Mouse (Mus musculus): ENCODE measurements around the gene Wscd2. TPM values are rescaled to one million over a fixed set of nuclear protein-coding genes. Genes with fewer than 3 reads are reported as not detected.

Gene Wscd2
- polyA plus RNA-seq, 3 experiments from 2014 or later: 1.7 to 2.5 (median 1.9) TPM

- ATAC-seq: no peak
Observed at GRCm38 (mm10) chr5:113620130-113620716, 130.1 kb downstream of the Wscd2 start.

- ATAC-seq: no peak
Observed at GRCm38 (mm10) chr5:113620999-113621398, 130.9 kb downstream of the Wscd2 start.

GRCm38 (mm10) chr5:113623052-113623451, 132.9 kb downstream of the Wscd2 start:
- no peak for ATAC-seq

GRCm38 (mm10) chr5:113625068-113625467, 134.9 kb downstream of the Wscd2 start:
- ATAC-seq: no peak

DNA sequence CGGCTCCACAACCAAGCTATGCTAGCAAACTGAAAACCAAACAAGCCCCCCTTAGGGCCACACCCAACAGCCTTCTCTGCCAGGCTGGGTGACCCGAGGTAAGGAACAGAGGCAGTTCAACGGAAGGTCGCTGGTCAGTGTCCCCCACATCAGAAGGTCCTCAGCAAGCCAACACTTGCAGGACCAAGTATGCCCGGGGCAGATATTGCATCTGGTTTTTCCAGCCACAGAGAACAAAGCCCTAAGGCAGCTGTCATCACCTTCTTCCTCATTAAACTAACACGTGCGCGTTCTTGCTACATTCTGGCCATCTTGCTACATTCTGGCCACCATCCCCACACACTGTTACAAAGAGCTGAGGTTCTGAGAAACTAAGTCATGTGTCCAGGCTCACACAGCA, 136.2 kb downstream of the Wscd2 start:
- ATAC-seq: no peak

GRCm38 (mm10) chr5:113626991-113627390, 136.9 kb downstream of the Wscd2 start:
- ATAC-seq: no peak

DNA sequence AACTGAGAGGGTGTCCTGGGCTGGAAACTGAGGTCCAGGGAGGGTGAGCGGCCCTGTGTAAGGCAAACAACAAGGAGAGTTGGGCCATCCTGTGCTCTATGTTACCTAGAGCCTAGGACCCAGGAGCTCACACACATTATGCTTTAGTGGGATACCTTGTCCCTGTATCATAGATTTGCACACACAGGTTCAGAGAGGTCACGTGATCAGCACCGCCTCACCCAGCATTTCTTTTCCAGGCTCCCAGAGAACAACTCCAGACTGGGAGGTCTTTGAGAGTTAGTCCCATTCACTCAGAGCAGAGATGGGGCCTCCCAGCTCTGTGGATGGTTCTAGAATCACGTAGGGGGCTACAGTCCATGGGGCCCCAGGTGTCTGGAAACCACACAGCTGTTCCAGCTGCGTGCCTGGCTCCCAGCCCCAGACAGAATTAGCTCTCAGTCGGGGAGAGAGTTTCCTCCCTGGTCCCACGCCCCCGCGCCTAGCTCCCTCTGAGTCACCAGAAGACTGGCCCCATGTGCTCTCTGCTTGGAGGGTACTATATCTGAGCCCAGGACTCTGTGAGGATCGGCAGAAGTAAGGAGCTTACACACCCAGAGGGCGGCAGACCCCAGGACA, 137.8 kb downstream of the Wscd2 start:
- ATAC-seq: no peak

- ATAC-seq: no peak
Observed at GRCm38 (mm10) chr5:113629248-113629647, 139.1 kb downstream of the Wscd2 start.

GRCm38 (mm10) chr5:113630116-113630515, 140.0 kb downstream of the Wscd2 start:
- ATAC-seq: no peak

DNA sequence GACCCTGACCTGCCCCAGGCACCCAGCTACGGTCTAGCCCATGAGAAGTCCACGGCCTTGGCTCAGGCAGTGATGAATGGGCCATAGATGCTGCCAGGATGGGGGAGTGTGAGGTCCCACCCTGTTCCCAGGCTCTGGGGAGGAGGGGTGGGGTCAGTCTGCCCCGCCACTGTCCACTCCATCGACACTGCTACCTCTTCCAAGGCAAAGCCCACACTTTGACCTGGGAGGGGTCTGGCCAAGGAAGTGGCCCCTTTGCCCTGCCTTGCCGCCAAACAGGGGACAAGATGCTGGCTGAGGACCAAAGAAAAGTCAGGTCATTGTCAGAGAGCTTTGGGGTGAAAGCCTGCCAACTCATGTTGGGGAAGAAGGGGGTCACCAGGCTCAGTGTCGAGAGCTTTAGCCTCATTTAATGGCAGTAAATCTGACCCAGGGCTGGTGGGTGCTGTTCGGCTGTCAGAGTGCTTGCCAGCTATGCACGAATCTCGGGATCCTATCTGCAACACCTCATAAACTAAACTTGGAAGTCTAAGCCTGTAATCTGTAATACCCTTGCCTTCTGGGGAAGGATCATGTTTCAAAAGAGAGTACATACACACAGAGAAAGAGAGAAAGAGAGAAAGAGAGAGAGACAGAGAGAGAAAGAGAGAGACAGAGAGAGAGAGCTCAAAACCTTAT, 143.0 kb downstream of the Wscd2 start:
- no peak for ATAC-seq

GRCm38 (mm10) chr5:113634024-113634651, 144.0 kb downstream of the Wscd2 start:
- no peak for ATAC-seq

DNA sequence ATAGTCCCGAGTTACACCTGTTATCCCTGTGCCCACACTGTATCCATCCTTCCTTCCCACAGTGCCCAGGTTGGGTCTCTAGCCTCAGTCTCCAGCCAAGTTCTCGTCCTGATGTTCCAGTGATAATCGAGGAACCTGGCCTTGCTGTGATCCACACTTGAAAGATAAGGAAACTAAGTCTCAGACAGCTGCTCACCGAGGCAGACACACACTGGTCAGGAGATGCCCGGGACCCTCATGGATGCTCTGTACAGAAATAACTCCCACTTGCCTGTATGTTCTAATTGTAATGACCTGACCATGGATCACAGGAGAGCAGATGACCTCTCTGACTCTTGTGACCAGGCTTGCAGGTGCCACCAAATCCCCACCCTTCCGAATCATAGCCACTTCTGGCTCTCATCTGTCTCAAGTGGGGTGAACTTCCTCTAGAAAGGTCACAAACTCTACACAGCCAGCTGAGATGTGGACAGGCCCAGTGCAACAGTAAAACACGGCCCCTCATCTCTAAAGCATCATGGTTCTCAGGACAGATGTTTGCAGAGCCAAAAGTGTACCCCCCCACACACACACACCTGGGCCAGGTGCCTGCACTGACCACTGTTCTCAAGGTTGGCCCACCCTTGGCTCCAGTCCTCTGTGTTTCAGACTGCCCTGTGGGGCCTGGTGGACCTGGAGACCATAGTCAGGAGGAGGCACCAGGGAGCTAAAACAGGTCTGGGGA, 144.9 kb downstream of the Wscd2 start:
- ATAC-seq: no peak

- ATAC-seq: no peak
Observed at GRCm38 (mm10) chr5:113635861-113636565, 145.9 kb downstream of the Wscd2 start.

DNA sequence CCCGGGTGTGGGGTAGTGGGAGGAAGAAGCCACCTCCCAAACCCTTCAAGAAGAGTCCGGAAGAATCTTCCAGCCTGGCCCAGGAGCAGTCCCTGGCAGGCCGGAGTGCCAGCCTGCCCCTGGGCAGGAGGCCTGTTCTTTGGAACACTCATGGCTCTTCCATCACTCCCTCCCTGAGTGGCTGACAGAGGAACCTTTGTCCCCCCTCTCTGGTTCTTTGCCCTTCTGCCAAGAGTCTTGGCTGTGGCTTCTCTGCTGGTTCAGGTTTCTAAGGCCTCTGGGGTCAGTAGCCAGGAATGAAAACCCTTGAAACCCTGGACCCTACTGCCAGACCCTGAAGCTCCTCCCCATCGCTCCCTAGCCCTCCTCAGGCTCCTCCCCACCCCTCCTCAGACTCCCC, 147.5 kb downstream of the Wscd2 start:
- no peak for ATAC-seq

DNA sequence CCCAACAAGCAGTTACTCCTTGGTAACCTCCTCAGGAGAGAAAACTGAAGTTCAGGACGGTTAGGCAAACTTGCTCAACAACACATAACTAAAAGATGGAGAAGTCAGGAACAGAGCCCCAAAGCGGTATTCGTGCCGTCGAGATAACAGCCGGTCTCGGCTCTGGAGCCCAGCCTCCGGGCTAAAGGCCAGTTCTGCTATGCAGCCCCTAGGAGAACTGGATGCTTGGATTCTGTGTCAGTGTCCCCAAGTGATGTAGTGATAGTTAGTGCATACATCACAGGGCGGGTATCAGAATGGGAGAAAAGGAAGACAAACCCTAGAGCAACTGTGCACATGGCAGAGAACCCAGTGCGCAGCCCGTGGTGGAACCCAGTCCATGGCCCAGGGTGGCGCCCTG, 147.9 kb downstream of the Wscd2 start:
- no peak for ATAC-seq

GRCm38 (mm10) chr5:113639126-113639525, 149.0 kb downstream of the Wscd2 start:
- ATAC-seq: no peak

Other genes starting within 250 kb of the Wscd2 start
- gene Sgsm1, start 179.5 kb upstream of the Wscd2 start, polyA plus RNA-seq (2017; shearing (Covaris generic)): not detected
- gene Aym1, start 133.0 kb upstream of the Wscd2 start, polyA plus RNA-seq (2017; shearing (Covaris generic)): not detected
- gene Cmklr1, start 160.1 kb downstream of the Wscd2 start, polyA plus RNA-seq (2017; shearing (Covaris generic)): under 1 TPM in 1 of 3 experiments, not detected in 2; 0.24 TPM
- not detected for gene 1700069L16Rik, start 234.4 kb downstream of the Wscd2 start, polyA plus RNA-seq (2017; shearing (Covaris generic))
- gene Ficd, start 245.5 kb downstream of the Wscd2 start, polyA plus RNA-seq (2017; shearing (Covaris generic)): 1 to 10 TPM; 4.4 to 4.9 (median 4.7) TPM

Data from inflammation-experienced regulatory T-cells, adult 6 months (primary cell).